Comparison of ENCODE assay signal across 8 mouse cellular contexts in the genomic region with DNA sequence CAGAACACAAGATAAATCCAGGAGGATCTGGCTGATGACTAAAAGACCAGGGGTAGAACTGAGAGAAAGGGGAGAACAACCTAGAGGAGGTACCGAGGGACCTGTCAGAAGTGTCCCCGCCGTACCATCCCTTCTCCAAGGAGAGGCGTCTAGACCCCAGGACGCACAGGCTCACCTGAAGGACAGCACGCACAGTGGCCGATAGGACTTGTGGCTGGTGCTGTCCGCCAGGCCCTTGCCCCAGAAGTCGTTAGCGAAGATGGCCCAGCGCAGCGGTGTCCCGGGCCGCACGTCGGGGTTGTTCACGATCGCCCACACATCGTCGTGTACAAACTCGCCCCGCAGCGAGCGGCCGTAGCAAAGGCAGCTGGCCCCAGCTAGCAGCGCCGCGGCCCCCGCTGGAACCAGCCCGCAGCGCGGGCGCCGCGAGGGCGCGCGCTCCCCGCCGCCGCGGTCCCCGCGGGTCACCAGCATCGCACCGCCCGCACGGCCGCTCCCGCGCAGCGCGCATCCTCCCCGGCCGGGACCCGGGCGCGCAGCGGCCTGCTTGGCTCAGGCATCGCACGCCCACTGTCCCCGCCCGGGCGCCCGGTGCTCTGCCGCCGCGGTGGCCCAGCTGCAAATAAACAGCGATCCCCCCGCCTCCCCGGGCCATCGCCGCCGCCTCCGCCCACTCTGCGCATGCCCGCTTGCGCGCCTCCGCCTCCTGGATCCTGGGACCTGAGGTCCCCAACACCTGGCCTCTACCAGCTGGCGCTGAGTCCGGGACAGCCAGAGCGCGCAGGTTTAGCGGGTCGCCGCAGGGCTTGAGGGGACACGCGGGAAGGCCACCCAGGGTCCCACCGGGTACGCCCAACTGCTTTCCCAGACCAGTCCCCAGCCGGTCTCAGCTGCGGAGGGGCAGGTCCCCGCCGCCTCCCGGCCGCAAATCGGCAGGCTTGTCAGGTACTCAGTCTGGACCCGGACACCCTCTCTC. TPM values are rescaled to one million over a fixed set of nuclear protein-coding genes. Genes with fewer than 3 reads are reported as not detected.
DNase-seq lines count a peak whose midpoint lies in the region; ATAC-seq and TF ChIP-seq lines count a peak whose summit lies in the region.

Gene Tmtc1 (minus strand): TSS at position 664 of the 976 bp plus-strand sequence.

- DNase-seq in cerebellum, adult 8-10 months, result peak; percentile 18
- peak in 1 of 2 experiments; percentile 73 for DNase-seq in frontal cortex, adult 2 months (ENCODE audit: extremely low spot score in 1 of 2, low spot score in 1 of 2)
- DNase-seq in heart, postnatal 4 days, result peak; percentile 82
- peak; percentile 32 for DNase-seq in layer of hippocampus, adult 9-11 months
- peak; percentile 67 for DNase-seq in lung, postnatal 0 days (ENCODE audit: low spot score)
- DNase-seq in retina, embryonic 14.5 days (ENCODE audit: low spot score), result peak; percentile 73
- DNase-seq in thymus, postnatal 4 days, result peak; percentile 54

- TF ChIP-seq POLR2A in ES-Bruce4 (IDR thresholded peaks at IDR 0.05; ENCODE audit: insufficient read depth, low read length), result no peak

- TF ChIP-seq CTCF in ES-Bruce4 (IDR thresholded peaks at IDR 0.05; ENCODE audit: low read depth, low read length), result no peak
- 0 out of 2 replicates have a peak, but pooled peaks have one; percentile 3 for TF ChIP-seq CTCF in lung, postnatal 0 days (IDR thresholded peaks at IDR 0.05)

- H3K4me1 ChIP-seq in ES-Bruce4 (ENCODE audit: control insufficient read depth, insufficient read depth, low read length), result peaks cover 2% of the 10 kb centered on the region
- H3K4me1 ChIP-seq in lung, postnatal 0 days (ENCODE audit: insufficient read depth, low read depth, low read length), result peaks cover 9% of the 10 kb centered on the region; the same call in 1 of the 2 replicates

- no peak within 1 kb of the TSS for H3K27ac ChIP-seq in ES-Bruce4 (ENCODE audit: insufficient read depth, low read length)
- H3K27ac ChIP-seq in lung, postnatal 0 days (ENCODE audit: low read length), result peak within 1 kb of the TSS; percentile 73

- WGBS in lung, postnatal 0 days, result 0% methylated on average over 83 of the region's 99 CpGs

- ATAC-seq in lung, postnatal 0 days, result peak; percentile 84

- peak within 1 kb of the TSS; percentile 94 for H3K4me3 ChIP-seq in ES-Bruce4 (ENCODE audit: low read depth, low read length)
- H3K4me3 ChIP-seq in lung, postnatal 0 days (ENCODE audit: low read depth, low read length), result peak within 1 kb of the TSS; percentile 72

- H3K4me2 ChIP-seq in lung, postnatal 0 days (replicated peaks; ENCODE audit: low read depth, low read length), result peak within 1 kb of the TSS; percentile 95

- no peak for TF ChIP-seq EP300 in ES-Bruce4 (IDR thresholded peaks at IDR 0.05; ENCODE audit: insufficient read depth, low read depth, low read length)
- no peak for TF ChIP-seq EP300 in lung, postnatal 0 days (IDR thresholded peaks at IDR 0.05)

- H3K27me3 ChIP-seq in ES-Bruce4 (ENCODE audit: control insufficient read depth, insufficient read depth, low read length, poor library complexity, severe bottlenecking), result 0 out of 2 replicates have a peak, but pooled peaks cover 2% of the 10 kb centered on the region
- peaks cover 8% of the 10 kb centered on the region; the same call in 1 of the 2 replicates for H3K27me3 ChIP-seq in lung, postnatal 0 days (replicated peaks; ENCODE audit: insufficient read depth, low read length)

- no peaks in the 10 kb centered on the region for H3K9me3 ChIP-seq in ES-Bruce4 (replicated peaks; ENCODE audit: control insufficient read depth, insufficient read depth, low read length, poor library complexity, severe bottlenecking)
- no peaks in the 10 kb centered on the region for H3K9me3 ChIP-seq in lung, postnatal 0 days (ENCODE audit: low read length)

- no peaks in the 10 kb centered on the region for H3K36me3 ChIP-seq in ES-Bruce4 (ENCODE audit: control insufficient read depth, insufficient read depth, low read length, poor library complexity, severe bottlenecking)
- H3K36me3 ChIP-seq in lung, postnatal 0 days (ENCODE audit: insufficient read depth, low read length), result no peaks in the 10 kb centered on the region

- H3K9ac ChIP-seq in ES-Bruce4 (ENCODE audit: low read depth, poor library complexity, severe bottlenecking), result peak within 1 kb of the TSS; percentile 73
- H3K9ac ChIP-seq in lung, postnatal 0 days (replicated peaks; ENCODE audit: low read depth), result peak within 1 kb of the TSS; percentile 47

RNA-seq across cellular contexts. Expression of gene Tmtc1, which starts in this region (rescaled TPM):
- 2.7 and 3.3 TPM in 2 replicates for polyA plus RNA-seq in ES-Bruce4 (2011; ENCODE audit: insufficient read depth, insufficient read length, low read depth, missing spikeins)
- polyA plus RNA-seq in frontal cortex, adult 2 months (2012; rRNA removed), result 32.2 and 38.0 TPM in 2 replicates
- total RNA-seq in heart, postnatal 4 days (2021), result 10 to 100 TPM; 18.7 to 24.0 TPM
- 2.2 and 2.7 TPM in 2 replicates for polyA plus RNA-seq in lung, postnatal 0 days (2015; fragmentation: Nextera tagmentation; extraction: Ambion mirVana)
